Mouse (Mus musculus) cerebellum, adult 2 months (tissue): ENCODE results near the gene Styk1.
A peak's percentile ranks its signal among the peaks of the same experiment; 100 is the strongest.

Source experiments
- CTCF ChIP-seq: fragments of 200-500 bp; IDR thresholded peaks from 2 replicates; pipeline ENCODE4 v1.5.1; 2011; ENCODE audit warnings: low read depth, mild to moderate bottlenecking, control low read depth, low read length, moderate library complexity, borderline replicate concordance; ENCODE audit not compliant: insufficient read depth
- POLR2A ChIP-seq: fragments of 200-500 bp; IDR thresholded peaks from 2 replicates; pipeline ENCODE4 v1.6.1; 2011; ENCODE audit warnings: low read length, control low read depth, borderline replicate concordance; ENCODE audit not compliant: insufficient read depth

DNA sequence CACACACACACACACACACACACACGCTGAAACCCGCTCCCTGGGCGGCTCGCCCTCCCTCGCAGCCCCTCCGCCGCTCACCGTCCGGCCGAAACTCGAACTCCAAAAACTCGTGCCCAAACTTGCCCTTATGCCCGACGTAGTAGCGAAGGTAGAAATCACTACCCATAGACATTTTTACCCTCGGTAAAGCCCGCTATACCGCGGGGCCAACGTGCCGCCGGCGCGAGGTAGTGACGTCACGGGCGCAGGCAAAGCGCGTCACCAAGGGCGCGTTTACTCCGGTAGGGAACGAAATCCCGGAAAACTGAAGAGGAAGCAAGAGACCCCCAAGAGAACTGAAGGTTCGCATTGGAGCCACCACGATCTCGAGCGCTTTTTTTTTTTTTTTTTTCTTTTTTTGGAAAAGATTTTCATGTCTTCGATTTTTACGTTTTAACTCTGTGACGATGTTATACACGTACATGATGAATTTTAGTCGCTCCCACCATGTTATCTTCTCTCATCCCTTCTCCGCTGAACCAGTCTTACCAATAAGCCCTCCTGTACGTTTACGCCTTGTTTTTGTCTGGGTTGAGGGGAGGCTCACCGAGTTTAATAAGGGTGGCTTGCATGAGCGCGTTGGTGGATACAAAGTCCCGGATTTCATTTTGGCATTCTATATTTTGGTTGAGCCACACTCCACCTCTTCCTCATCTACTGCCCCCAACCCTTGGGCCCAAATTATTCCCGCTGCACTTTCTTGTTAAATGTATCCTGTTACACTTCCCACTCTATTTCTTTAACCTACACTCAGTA is 60.2 kb downstream of the Styk1 start, which contains the start of gene Magohb:
- TF ChIP-seq POLR2A (peak; percentile 44; the same call in 1 of the 2 replicates), CTCF (no peak)
